9 mouse cellular contexts compared by ENCODE assay signal in genomic region chr6:50545412-50546043, GRCm38 (mm10). TPM values are rescaled to one million over a fixed set of nuclear protein-coding genes. Genes with fewer than 3 reads are reported as not detected.
A peak's percentile ranks its signal among the peaks of the same experiment; 100 is the strongest.
DNase-seq lines count a peak whose midpoint lies in the region; ATAC-seq and TF ChIP-seq lines count a peak whose summit lies in the region.
"Had no signal": no experiment of that assay in that cellular context is flagged by ENCODE, and none has a peak within 500 bp of the region (broad histone marks: within the 10 kb centered on the region; RNA-seq: fewer than 3 reads in every experiment).

No protein-coding gene starts in this region.

- H3K27me3 ChIP-seq in forebrain, embryonic 12.5 days: 0 out of 2 replicates have a peak, but pooled peaks cover 3% of the 10 kb centered on the region
- H3K27me3 ChIP-seq in forebrain, embryonic 10.5 days (ENCODE audit: poor library complexity, severe bottlenecking): no peaks in the 10 kb centered on the region
- H3K27me3 ChIP-seq in kidney, embryonic 16.5 days (ENCODE audit: insufficient read depth, low read length): no peaks in the 10 kb centered on the region
- no peaks in the 10 kb centered on the region for H3K27me3 ChIP-seq in stomach, postnatal 0 days (ENCODE audit: control insufficient read depth, insufficient read depth, low read length)
- H3K27me3 ChIP-seq: liver, embryonic 13.5 days had no signal

- no peak overlapping the region for H3K27ac ChIP-seq in forebrain, embryonic 12.5 days
- H3K27ac ChIP-seq in forebrain, embryonic 10.5 days: no peak overlapping the region
- no peak overlapping the region for H3K27ac ChIP-seq in kidney, embryonic 16.5 days (ENCODE audit: low read length)
- no peak overlapping the region for H3K27ac ChIP-seq in stomach, postnatal 0 days (replicated peaks)
- H3K27ac ChIP-seq: liver, embryonic 13.5 days had no signal

- no peak overlapping the region for H3K9ac ChIP-seq in forebrain, embryonic 12.5 days
- H3K9ac ChIP-seq in kidney, embryonic 16.5 days (replicated peaks; ENCODE audit: low read length): no peak overlapping the region
- H3K9ac ChIP-seq in stomach, postnatal 0 days (ENCODE audit: low read length): no peak overlapping the region
- H3K9ac ChIP-seq: liver, embryonic 13.5 days had no signal

- no peak overlapping the region for H3K4me2 ChIP-seq in forebrain, embryonic 12.5 days
- H3K4me2 ChIP-seq in kidney, embryonic 16.5 days (replicated peaks; ENCODE audit: low read depth, low read length): peak overlapping the region; percentile 24; the same call in 1 of the 2 replicates
- no peak overlapping the region for H3K4me2 ChIP-seq in stomach, postnatal 0 days (replicated peaks; ENCODE audit: low read depth)
- H3K4me2 ChIP-seq: liver, embryonic 13.5 days had no signal

- no peaks in the 10 kb centered on the region for H3K9me3 ChIP-seq in forebrain, embryonic 12.5 days
- H3K9me3 ChIP-seq in forebrain, embryonic 10.5 days: no peaks in the 10 kb centered on the region
- no peaks in the 10 kb centered on the region for H3K9me3 ChIP-seq in kidney, embryonic 16.5 days (ENCODE audit: low read length)
- no peaks in the 10 kb centered on the region for H3K9me3 ChIP-seq in stomach, postnatal 0 days (ENCODE audit: control insufficient read depth, low read length)
- H3K9me3 ChIP-seq: liver, embryonic 13.5 days had no signal

- no peaks in the 10 kb centered on the region for H3K4me1 ChIP-seq in forebrain, embryonic 12.5 days
- H3K4me1 ChIP-seq in forebrain, embryonic 10.5 days: peaks cover 5% of the 10 kb centered on the region
- no peaks in the 10 kb centered on the region for H3K4me1 ChIP-seq in kidney, embryonic 16.5 days (ENCODE audit: insufficient read depth, low read length)
- no peaks in the 10 kb centered on the region; the same call in 1 of the 2 replicates for H3K4me1 ChIP-seq in stomach, postnatal 0 days (replicated peaks; ENCODE audit: control insufficient read depth, insufficient read depth)

- TF ChIP-seq CTCF in stomach, postnatal 0 days (IDR thresholded peaks at IDR 0.05; ENCODE audit: low read depth): peak; percentile 90

- TF ChIP-seq EP300 in stomach, postnatal 0 days (optimal IDR thresholded peaks at IDR 0.05): no peak

- DNase-seq in forebrain, embryonic 10.5 days (ENCODE audit: extremely low spot score, low spot score): no peak
- peak; percentile 67 for DNase-seq in A20 (ENCODE audit: low read depth, low spot score)
- peak; percentile 71 for DNase-seq in adrenal gland, postnatal 14 days
- peak; percentile 31 to 45 for DNase-seq in heart, adult 18-20 months
- no peak for DNase-seq in stomach, postnatal 0 days (ENCODE audit: low spot score)
- DNase-seq: liver, embryonic 13.5 days had no signal

- H3K4me3 ChIP-seq in forebrain, embryonic 12.5 days (replicated peaks): no peak overlapping the region
- H3K4me3 ChIP-seq in forebrain, embryonic 10.5 days: no peak overlapping the region
- no peak overlapping the region for H3K4me3 ChIP-seq in kidney, embryonic 16.5 days (ENCODE audit: low read length)
- no peak overlapping the region for H3K4me3 ChIP-seq in stomach, postnatal 0 days (ENCODE audit: low read depth, low read length)
- H3K4me3 ChIP-seq: liver, embryonic 13.5 days had no signal

- 0 out of 2 replicates have a peak, but pooled peaks have one; percentile 44 for ATAC-seq in forebrain, embryonic 12.5 days (ENCODE audit: low FRiP score)
- no peak for ATAC-seq in kidney, embryonic 16.5 days (ENCODE audit: low FRiP score, low TSS enrichment)
- ATAC-seq in megakaryocyte-erythroid progenitor cell, adult 5-6 weeks (replicated peaks; ENCODE audit: low FRiP score, low TSS enrichment, poor library complexity, severe bottlenecking): peak; percentile 91
- ATAC-seq in stomach, postnatal 0 days (ENCODE audit: low FRiP score, low TSS enrichment): peak; percentile 78; the same call in 1 of the 2 replicates

- H3K36me3 ChIP-seq in forebrain, embryonic 12.5 days (replicated peaks): no peaks in the 10 kb centered on the region
- no peaks in the 10 kb centered on the region for H3K36me3 ChIP-seq in forebrain, embryonic 10.5 days (replicated peaks)
- H3K36me3 ChIP-seq in kidney, embryonic 16.5 days (ENCODE audit: insufficient read depth, low read length): no peaks in the 10 kb centered on the region
- H3K36me3 ChIP-seq in stomach, postnatal 0 days (ENCODE audit: control insufficient read depth, insufficient read depth, low read length): no peaks in the 10 kb centered on the region
- H3K36me3 ChIP-seq: liver, embryonic 13.5 days had no signal

- WGBS in forebrain, embryonic 12.5 days: 30% methylated on average over 10 of the region's 10 CpGs
- 34% methylated on average over 10 of the region's 10 CpGs for WGBS in forebrain, embryonic 10.5 days
- WGBS in kidney, embryonic 16.5 days: 21% methylated on average over 10 of the region's 10 CpGs
- 18% methylated on average over 10 of the region's 10 CpGs for WGBS in stomach, postnatal 0 days

RNA-seq across cellular contexts. Expression of gene Cycs, which starts 20.8 kb away (rescaled TPM):
- polyA plus RNA-seq in forebrain, embryonic 12.5 days (2016; fragmentation: Nextera tagmentation; extraction: Ambion mirVana): 71.1 and 74.1 TPM in 2 replicates
- polyA plus RNA-seq in forebrain, embryonic 10.5 days (2016; fragmentation: Nextera tagmentation; extraction: Ambion mirVana): 84.4 and 84.9 TPM in 2 replicates
- 110 and 115 TPM in 2 replicates for total RNA-seq in adrenal gland, postnatal 14 days (2021)
- total RNA-seq in heart, adult 18-20 months (2021): 100 to 1,000 TPM; 157 to 166 TPM
- polyA plus RNA-seq in kidney, embryonic 16.5 days (2015; fragmentation: Nextera tagmentation; extraction: Ambion mirVana): 74.4 and 79.4 TPM in 2 replicates
- total RNA-seq in megakaryocyte-erythroid progenitor cell, adult 5-6 weeks (2014; fragmentation: Nextera tagmentation): 64.6 and 71.1 TPM in 2 replicates
- total RNA-seq in megakaryocyte-erythroid progenitor cell, adult 5-6 weeks (2017): 130 and 135 TPM in 2 replicates
- polyA plus RNA-seq in stomach, postnatal 0 days (2015; fragmentation: Nextera tagmentation; extraction: Ambion mirVana): 79.1 and 84.4 TPM in 2 replicates

RNA-seq across cellular contexts. Expression of gene 4921507P07Rik, which starts 50.9 kb away (rescaled TPM):
- polyA plus RNA-seq in forebrain, embryonic 12.5 days (2016; fragmentation: Nextera tagmentation; extraction: Ambion mirVana): 0.53 and 0.61 TPM in 2 replicates
- polyA plus RNA-seq in forebrain, embryonic 10.5 days (2016; fragmentation: Nextera tagmentation; extraction: Ambion mirVana): 0.36 and 0.60 TPM in 2 replicates
- 0.37 and 0.64 TPM in 2 replicates for total RNA-seq in adrenal gland, postnatal 14 days (2021)
- under 1 TPM; 0.25 to 0.31 TPM for total RNA-seq in heart, adult 18-20 months (2021)
- polyA plus RNA-seq in kidney, embryonic 16.5 days (2015; fragmentation: Nextera tagmentation; extraction: Ambion mirVana): 1.0 and 1.7 TPM in 2 replicates
- total RNA-seq in megakaryocyte-erythroid progenitor cell, adult 5-6 weeks (2014; fragmentation: Nextera tagmentation): 1.4 and 1.6 TPM in 2 replicates
- total RNA-seq in megakaryocyte-erythroid progenitor cell, adult 5-6 weeks (2017): 1.9 and 2.0 TPM in 2 replicates
- 0.64 and 0.70 TPM in 2 replicates for polyA plus RNA-seq in stomach, postnatal 0 days (2015; fragmentation: Nextera tagmentation; extraction: Ambion mirVana)

Comparison
In these comparisons a context has a peak if more than half of its experiments do, and no peak if none do; other contexts are left out.
1. DNase-seq: peak in A20 (single experiment), adrenal gland, postnatal 14 days (single experiment) and heart, adult 18-20 months (2 of 2); none in forebrain, embryonic 10.5 days (single experiment) and stomach, postnatal 0 days (single experiment).